Mouse (Mus musculus) embryonic facial prominence, embryonic 13.5 days (tissue): ENCODE data around the gene Leprot. TPM values are rescaled to one million over a fixed set of nuclear protein-coding genes. Genes with fewer than 3 reads are reported as not detected.

Source experiments
- ATAC-seq: fragments of 200-750 bp; cut with Nextera tagmentation; 2 replicates; pipeline ENCODE4 v1.8.0; 2017; ENCODE audit warnings: low read depth; ENCODE audit not compliant: insufficient number of reproducible peaks, insufficient read depth, low FRiP score, low TSS enrichment
- H3K27ac ChIP-seq: fragments of 300-500 bp; sonication (generic); 2 replicates; pipeline ENCODE4 v1.5.1; 2015; ENCODE audit warnings: moderate library complexity, mild to moderate bottlenecking, inconsistent platforms
- H3K27me3 ChIP-seq: fragments of 300-500 bp; sonication (generic); 2 replicates; pipeline ENCODE4 v1.6.1; 2015; ENCODE audit warnings: mild to moderate bottlenecking, inconsistent platforms
- H3K36me3 ChIP-seq: fragments of 300-500 bp; sonication (generic); 2 replicates; pipeline ENCODE4 v1.6.1; 2015; ENCODE audit warnings: mild to moderate bottlenecking, inconsistent platforms
- H3K4me1 ChIP-seq: fragments of 300-500 bp; sonication (generic); 2 replicates; pipeline ENCODE4 v1.6.1; 2015; ENCODE audit warnings: inconsistent platforms
- H3K4me2 ChIP-seq: fragments of 300-500 bp; sonication (generic); 2 replicates; pipeline ENCODE4 v1.6.1; 2015; ENCODE audit warnings: moderate library complexity, mild to moderate bottlenecking, inconsistent platforms
- H3K4me3 ChIP-seq: fragments of 300-500 bp; sonication (generic); 2 replicates; pipeline ENCODE4 v1.5.1; 2015; ENCODE audit warnings: mild to moderate bottlenecking, inconsistent platforms
- H3K9ac ChIP-seq: fragments of 300-500 bp; sonication (generic); 2 replicates; pipeline ENCODE4 v1.6.1; 2015; ENCODE audit warnings: mild to moderate bottlenecking, inconsistent platforms
- H3K9me3 ChIP-seq: fragments of 300-500 bp; sonication (generic); 2 replicates; pipeline ENCODE4 v1.6.1; 2016; ENCODE audit warnings: inconsistent platforms
- WGBS: fragments of 180-500 bp; shearing (Covaris S2); methylation state at CpG from one replicate; pipeline ENCODE4 v1.1.7; 2015; ENCODE audit warnings: mixed read lengths; 5-methylcytosine and 5-hydroxymethylcytosine counted together
- polyA plus RNA-seq: library from polyadenylated mRNA; unstranded; fragments of >200 nt; fragmentation: Nextera tagmentation; extraction: Ambion mirVana; gene quantifications from 2 replicates; pipeline ENCODE4 v1.2.1, GENCODE M21; 2015

Leprot gene
- polyA plus RNA-seq, 1 experiment from 2014 or later, result 94.0 TPM

DNA sequence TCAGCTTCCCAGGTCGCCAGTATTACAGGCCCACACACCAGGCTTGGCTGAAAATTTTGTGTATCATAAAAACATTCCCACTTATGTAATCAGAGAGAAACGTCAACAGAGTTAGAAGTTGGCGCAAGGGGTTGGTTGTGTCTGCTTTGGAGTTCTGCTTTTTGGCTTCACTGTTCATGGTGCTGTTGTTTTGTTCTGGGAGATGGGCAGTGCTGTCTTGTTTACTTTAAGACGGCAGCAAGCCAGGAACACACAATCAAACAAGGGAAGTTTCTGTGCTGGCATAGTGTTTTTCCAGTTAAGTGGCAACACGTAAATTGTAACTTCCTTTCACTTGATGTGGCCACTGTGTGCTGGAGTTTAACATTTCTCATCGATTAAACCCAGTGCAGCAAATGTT, 47.0 kb downstream of the Leprot start:
- Histone ChIP-seq H3K4me3 (no peak overlapping the region), H3K9me3 (no peaks in the 10 kb centered on the region), H3K4me1 (no peaks in the 10 kb centered on the region), H3K36me3 (no peaks in the 10 kb centered on the region), H3K9ac (no peak overlapping the region), H3K27ac (no peak overlapping the region), H3K27me3 (no peaks in the 10 kb centered on the region), H3K4me2 (no peak overlapping the region)
- no peak for ATAC-seq
- WGBS, result 63% methylated on average over 6 of the region's 6 CpGs

GRCm38 (mm10) chr4:101697236-101697635, 49.7 kb downstream of the Leprot start:
- no peak overlapping the region for H3K4me2 ChIP-seq
- no peaks in the 10 kb centered on the region for H3K27me3 ChIP-seq
- H3K4me1 ChIP-seq, result no peaks in the 10 kb centered on the region
- H3K9ac ChIP-seq, result no peak overlapping the region
- ATAC-seq, result no peak
- no peak overlapping the region for H3K27ac ChIP-seq
- H3K9me3 ChIP-seq, result no peaks in the 10 kb centered on the region
- 88% methylated on average over 3 of the region's 3 CpGs for WGBS
- no peaks in the 10 kb centered on the region for H3K36me3 ChIP-seq
- no peak overlapping the region for H3K4me3 ChIP-seq

GRCm38 (mm10) chr4:101699423-101699822, 51.9 kb downstream of the Leprot start:
- Histone ChIP-seq H3K4me2 (no peak overlapping the region), H3K27me3 (no peaks in the 10 kb centered on the region), H3K4me1 (no peaks in the 10 kb centered on the region), H3K4me3 (no peak overlapping the region), H3K9ac (no peak overlapping the region), H3K36me3 (no peaks in the 10 kb centered on the region), H3K27ac (no peak overlapping the region), H3K9me3 (no peaks in the 10 kb centered on the region)
- no peak for ATAC-seq
- WGBS, result 90% methylated on average over 1 of the region's 1 CpGs

DNA sequence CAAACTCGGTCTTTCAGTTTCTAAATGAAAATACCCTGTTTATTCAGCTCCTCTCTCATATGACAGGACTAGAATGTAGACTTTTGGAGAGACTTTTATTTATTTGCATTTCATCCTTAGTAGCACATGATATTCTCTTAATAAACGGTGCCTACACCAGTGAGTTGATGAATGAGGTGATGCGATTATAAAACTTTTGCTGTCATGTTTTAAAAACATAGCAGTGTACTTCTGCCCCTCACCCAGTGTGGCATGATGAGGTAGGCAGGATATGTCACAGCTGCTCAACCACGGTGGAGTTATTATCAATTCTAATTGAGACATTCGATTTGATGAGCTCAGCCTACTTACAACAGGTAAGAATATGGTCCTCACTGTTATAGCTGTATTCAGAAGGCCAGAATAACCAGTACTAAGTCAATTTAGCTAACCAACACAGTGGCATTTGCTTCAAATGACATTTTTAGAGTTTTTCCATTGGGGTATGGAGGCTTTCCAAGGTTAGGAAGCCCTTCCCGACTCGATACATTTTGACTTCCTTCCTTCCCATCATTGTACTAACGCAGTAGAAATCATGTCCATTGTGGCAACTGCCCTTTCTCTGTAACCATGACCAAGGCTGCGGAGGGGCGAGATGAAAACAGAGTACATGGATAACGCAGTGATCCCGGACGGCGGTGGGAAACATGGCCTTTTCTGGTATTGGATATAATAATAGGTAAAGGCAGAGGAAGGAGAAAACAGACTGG, 53.5 kb downstream of the Leprot start:
- Histone ChIP-seq H3K9ac (no peak overlapping the region), H3K9me3 (no peaks in the 10 kb centered on the region), H3K36me3 (no peaks in the 10 kb centered on the region), H3K4me3 (no peak overlapping the region), H3K4me2 (no peak overlapping the region), H3K27me3 (no peaks in the 10 kb centered on the region), H3K4me1 (0 out of 2 replicates have a peak, but pooled peaks cover 2% of the 10 kb centered on the region), H3K27ac (no peak overlapping the region)
- no peak for ATAC-seq
- WGBS, result 84% methylated on average over 14 of the region's 14 CpGs

GRCm38 (mm10) chr4:101705325-101705724, 57.8 kb downstream of the Leprot start:
- no peak for ATAC-seq
- Histone ChIP-seq H3K4me3 (no peak overlapping the region), H3K27ac (no peak overlapping the region), H3K36me3 (no peaks in the 10 kb centered on the region), H3K4me1 (peaks cover 19% of the 10 kb centered on the region), H3K9me3 (no peaks in the 10 kb centered on the region), H3K4me2 (no peak overlapping the region), H3K9ac (no peak overlapping the region), H3K27me3 (no peaks in the 10 kb centered on the region)
- 83% methylated on average over 9 of the region's 9 CpGs for WGBS

- Histone ChIP-seq H3K4me3 (no peak overlapping the region), H3K4me2 (no peak overlapping the region), H3K27me3 (no peaks in the 10 kb centered on the region), H3K9ac (no peak overlapping the region), H3K4me1 (peaks cover 22% of the 10 kb centered on the region), H3K36me3 (no peaks in the 10 kb centered on the region), H3K9me3 (no peaks in the 10 kb centered on the region), H3K27ac (peak overlapping the region; percentile 62; the same call in 1 of the 2 replicates)
- ATAC-seq, result peak; percentile 66; the same call in 1 of the 2 replicates
- WGBS, result 31% methylated on average over 2 of the region's 2 CpGs
These were observed 59.7 kb downstream of the Leprot start for GRCm38 (mm10) chr4:101707234-101707633.

GRCm38 (mm10) chr4:101707953-101708352, 60.4 kb downstream of the Leprot start:
- ATAC-seq, result no peak
- H3K27ac ChIP-seq, result peak overlapping the region; percentile 60; the same call in 1 of the 2 replicates
- H3K36me3 ChIP-seq, result no peaks in the 10 kb centered on the region
- no peaks in the 10 kb centered on the region for H3K27me3 ChIP-seq
- H3K9ac ChIP-seq, result no peak overlapping the region
- H3K4me2 ChIP-seq, result 0 out of 2 replicates have a peak overlapping the region, but pooled peaks have one; percentile 1
- 17% methylated on average over 3 of the region's 3 CpGs for WGBS
- H3K4me3 ChIP-seq, result no peak overlapping the region
- H3K9me3 ChIP-seq, result no peaks in the 10 kb centered on the region
- H3K4me1 ChIP-seq, result peaks cover 29% of the 10 kb centered on the region

Other genes starting within 250 kb of the Leprot start
- gene Ak4, start 228.4 kb upstream of the Leprot start, polyA plus RNA-seq, result 11.3 and 12.0 TPM in 2 replicates
- gene Dnajc6, start 151.1 kb upstream of the Leprot start, polyA plus RNA-seq, result 2.0 and 2.4 TPM in 2 replicates
- gene Lepr, start 69.7 kb downstream of the Leprot start, polyA plus RNA-seq, result 10.1 and 11.2 TPM in 2 replicates
- not detected in 2 replicates for gene B020004J07Rik, start 196.3 kb downstream of the Leprot start, polyA plus RNA-seq
- gene C130073F10Rik, start 246.1 kb downstream of the Leprot start, polyA plus RNA-seq, result not detected in 2 replicates